ENCODE assay signal across 9 mouse cellular contexts in the genomic region with DNA sequence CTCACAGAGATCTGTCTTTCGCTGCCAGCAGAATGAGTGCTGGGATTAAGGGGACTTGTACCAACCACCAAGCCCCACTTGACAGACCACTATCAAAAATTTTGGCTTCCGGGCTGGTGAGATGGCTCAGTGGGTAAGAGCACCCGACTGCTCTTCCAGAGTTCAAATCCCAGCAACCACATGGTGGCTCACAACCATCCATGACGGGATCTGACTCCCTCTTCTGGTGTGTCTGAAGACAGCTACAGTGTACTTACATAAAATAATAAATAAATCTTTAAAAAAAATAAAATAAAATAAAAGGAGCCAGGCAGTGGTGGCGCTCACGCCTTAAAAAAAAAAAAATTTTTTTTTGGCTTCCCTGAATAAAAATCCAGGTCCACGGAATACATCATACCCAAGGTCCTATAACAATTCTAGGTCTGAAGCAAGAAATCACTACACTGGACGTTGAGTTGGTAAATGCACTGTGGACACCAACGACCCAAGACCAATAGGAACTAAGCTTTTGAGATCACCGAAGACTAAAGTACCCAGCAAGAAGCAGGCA. TPM values are rescaled to one million over a fixed set of nuclear protein-coding genes. Genes with fewer than 3 reads are reported as not detected.
DNase-seq lines count a peak whose midpoint lies in the region; ATAC-seq and TF ChIP-seq lines count a peak whose summit lies in the region.
"Had no signal": no experiment of that assay in that cellular context is flagged by ENCODE, and none has a peak within 500 bp of the region (broad histone marks: within the 10 kb centered on the region; RNA-seq: fewer than 3 reads in every experiment).

No protein-coding gene starts in this region.

- in situ Hi-C loops in CH12.LX (cut with MboI; ENCODE audit: low pct_ligation_motif_present, low pct_unique_long_range_greater_than_20kb, low sequenced_read_pairs) = no loop called here

- H3K27ac ChIP-seq in heart, adult 2 months = peak overlapping the region; percentile 70; the same call in 1 of the 2 replicates
- H3K27ac ChIP-seq in CH12.LX (ENCODE audit: insufficient read depth, low read depth) = no peak overlapping the region
- H3K27ac ChIP-seq in forebrain, postnatal 0 days (ENCODE audit: low read depth, low read length) = peak overlapping the region; percentile 82; the same call in 1 of the 2 replicates
- no peak overlapping the region for H3K27ac ChIP-seq in liver, embryonic 15.5 days (replicated peaks)
- H3K27ac ChIP-seq: macrophage had no signal

- intact Hi-C loops in heart, adult 2 months (cut with DNase I) = loop anchor here (2.0 to 5.0 kb wide), 3 partner anchors 27 to 118 kb away; partner anchors contain the start of gene Gm20422

- no peak for TF ChIP-seq POLR2A in heart, adult 2 months (IDR thresholded peaks at IDR 0.05; ENCODE audit: insufficient read depth, low read depth, low read length)
- no peak for TF ChIP-seq POLR2A in CH12.LX (IDR thresholded peaks at IDR 0.05; ENCODE audit: low read depth, low read length)

- H3K9ac ChIP-seq in heart, adult 2 months (ENCODE audit: low read depth, low read length) = no peak overlapping the region
- no peak overlapping the region for H3K9ac ChIP-seq in CH12.LX (ENCODE audit: insufficient read depth, low read depth)
- peak overlapping the region; percentile 66 for H3K9ac ChIP-seq in forebrain, postnatal 0 days
- no peak overlapping the region for H3K9ac ChIP-seq in liver, embryonic 15.5 days

- no peak for TF ChIP-seq EP300 in heart, adult 2 months (IDR thresholded peaks at IDR 0.05; ENCODE audit: insufficient read depth, low read depth, low read length)
- TF ChIP-seq EP300 in CH12.LX (IDR thresholded peaks at IDR 0.05; ENCODE audit: low read length) = no peak

- no peak for DNase-seq in heart, adult 2 months
- DNase-seq in heart, adult 18-20 months = no peak
- DNase-seq in CH12.LX (ENCODE audit: extremely low read depth) = no peak
- no peak for DNase-seq in forebrain, postnatal 0 days
- DNase-seq in adrenal gland, adult 8-10 months = no peak
- no peak for DNase-seq in thymus, postnatal 0 days (ENCODE audit: low spot score)

- H3K79me2 ChIP-seq in heart, adult 2 months (replicated peaks; ENCODE audit: control insufficient read depth, insufficient read depth, low read length) = no peaks in the 10 kb centered on the region
- no peaks in the 10 kb centered on the region for H3K79me2 ChIP-seq in CH12.LX (replicated peaks; ENCODE audit: control insufficient read depth, extremely low read depth, insufficient read depth, poor library complexity, severe bottlenecking)

- no peak for TF ChIP-seq CTCF in heart, adult 2 months (IDR thresholded peaks at IDR 0.05)
- TF ChIP-seq CTCF in CH12.LX (conservative IDR thresholded peaks at IDR 0.05 in 1 of 2, IDR thresholded peaks at IDR 0.05 in 1 of 2; ENCODE audit: low read depth in 2 of 2, low read length in 2 of 2) = no peak
- 0 out of 2 replicates have a peak, but pooled peaks have one; percentile 13 for TF ChIP-seq CTCF in forebrain, postnatal 0 days (IDR thresholded peaks at IDR 0.05; ENCODE audit: low read depth)

- dilution Hi-C loops in CH12.LX (cut with MboI; ENCODE audit: extremely low pct_ligation_motif_present, extremely low pct_unique_long_range_greater_than_20kb, low sequenced_read_pairs) = no loop called here

- H3K9me3 ChIP-seq in CH12.LX (replicated peaks; ENCODE audit: low read length) = peaks cover 3% of the 10 kb centered on the region
- no peaks in the 10 kb centered on the region for H3K9me3 ChIP-seq in forebrain, postnatal 0 days (ENCODE audit: low read length)
- H3K9me3 ChIP-seq in liver, embryonic 15.5 days (replicated peaks) = no peaks in the 10 kb centered on the region

- no peaks in the 10 kb centered on the region for H3K36me3 ChIP-seq in heart, adult 2 months (ENCODE audit: control insufficient read depth, insufficient read depth, low read length)
- H3K36me3 ChIP-seq in CH12.LX (replicated peaks in 1 of 2; ENCODE audit: control insufficient read depth in 1 of 2, insufficient read depth in 1 of 2, low read length in 1 of 2) = no peaks in the 10 kb centered on the region
- H3K36me3 ChIP-seq in forebrain, postnatal 0 days (ENCODE audit: insufficient read depth) = no peaks in the 10 kb centered on the region
- H3K36me3 ChIP-seq in liver, embryonic 15.5 days (replicated peaks) = no peaks in the 10 kb centered on the region

- no peaks in the 10 kb centered on the region for H3K4me1 ChIP-seq in heart, adult 2 months (ENCODE audit: control insufficient read depth, insufficient read depth, low read length)
- peaks cover 3 to 5% of the 10 kb centered on the region in 2 experiments for H3K4me1 ChIP-seq in CH12.LX (ENCODE audit: control insufficient read depth in 1 of 2, insufficient read depth in 2 of 2)
- H3K4me1 ChIP-seq in forebrain, postnatal 0 days (ENCODE audit: insufficient read depth) = peaks cover 6% of the 10 kb centered on the region
- peaks cover 6% of the 10 kb centered on the region for H3K4me1 ChIP-seq in liver, embryonic 15.5 days (replicated peaks)

- peak overlapping the region; percentile 86 for H3K4me2 ChIP-seq in CH12.LX (ENCODE audit: insufficient read depth, low read depth, poor library complexity, severe bottlenecking)
- H3K4me2 ChIP-seq in forebrain, postnatal 0 days (ENCODE audit: low read depth) = peak overlapping the region; percentile 95
- H3K4me2 ChIP-seq in liver, embryonic 15.5 days = peak overlapping the region; percentile 75

- peak; percentile 13 for ATAC-seq in forebrain, postnatal 0 days
- no peak for ATAC-seq in liver, embryonic 15.5 days (ENCODE audit: insufficient read depth)
- ATAC-seq in granulocyte monocyte progenitor cell, adult 5-6 weeks (replicated peaks; ENCODE audit: poor library complexity, severe bottlenecking) = no peak

- H3K4me3 ChIP-seq in heart, adult 2 months = peak overlapping the region; percentile 69
- H3K4me3 ChIP-seq in CH12.LX (replicated peaks in 1 of 3; ENCODE audit: low read depth in 2 of 3, low read length in 2 of 3, poor library complexity in 1 of 3) = peak overlapping the region in 1 of 3 experiments; percentile 72
- peak overlapping the region; percentile 65 for H3K4me3 ChIP-seq in forebrain, postnatal 0 days (ENCODE audit: low read depth, low read length)
- H3K4me3 ChIP-seq in liver, embryonic 15.5 days (replicated peaks) = peak overlapping the region; percentile 57

- 38% methylated on average over 10 of the region's 10 CpGs for WGBS in heart, adult 2 months
- WGBS in forebrain, postnatal 0 days = 37% methylated on average over 10 of the region's 10 CpGs
- WGBS in liver, embryonic 15.5 days (ENCODE audit: insufficient replicate concordance) = 37% methylated on average over 10 of the region's 10 CpGs

- no peaks in the 10 kb centered on the region for H3K27me3 ChIP-seq in heart, adult 2 months (ENCODE audit: control insufficient read depth, insufficient read depth, low read length)
- H3K27me3 ChIP-seq in CH12.LX (replicated peaks) = peaks cover 12% of the 10 kb centered on the region
- H3K27me3 ChIP-seq in forebrain, postnatal 0 days (ENCODE audit: insufficient read depth, low read length) = no peaks in the 10 kb centered on the region
- H3K27me3 ChIP-seq in liver, embryonic 15.5 days = peaks cover 34% of the 10 kb centered on the region

- no peak for TF ChIP-seq RAD21 in CH12.LX (IDR thresholded peaks at IDR 0.05; ENCODE audit: low read depth, low read length)

RNA-seq across cellular contexts. Expression of gene Zfp964, which starts 0.4 kb away (rescaled TPM):
- total RNA-seq in heart, adult 2 months (2021) = 1 to 10 TPM; 1.1 to 1.3 TPM
- 0.62 and 1.2 TPM in 2 replicates for polyA plus RNA-seq in heart, adult 2 months (2012; rRNA removed)
- total RNA-seq in heart, adult 18-20 months (2021) = 1 to 10 TPM; 1.2 to 1.4 TPM
- total RNA-seq in CH12.LX (2012; rRNA removed) = 0.38 and 0.55 TPM in 2 replicates
- 0.63 and 0.78 TPM in 2 replicates for total RNA-seq in CH12.LX (2014; rRNA removed)
- 0.37 and 0.55 TPM in 2 replicates for polyA plus RNA-seq in CH12.LX (2012; ENCODE audit: insufficient read length, low read depth)
- 4.9 and 5.1 TPM in 2 replicates for total RNA-seq in forebrain, postnatal 0 days (2014; rRNA removed)
- 0.64 and 0.92 TPM in 2 replicates for polyA plus RNA-seq in forebrain, postnatal 0 days (2015; fragmentation: Nextera tagmentation; extraction: Ambion mirVana)
- polyA plus RNA-seq in liver, embryonic 15.5 days (2015; fragmentation: Nextera tagmentation; extraction: Ambion mirVana) = 0.44 and 0.54 TPM in 2 replicates
- not detected in 2 replicates for total RNA-seq in granulocyte monocyte progenitor cell, adult 5-6 weeks (2014; fragmentation: Nextera tagmentation)
- total RNA-seq in granulocyte monocyte progenitor cell, adult 5-6 weeks (2017) = 0.13 TPM in 1 of 2 replicates, not detected in the other
- 1 to 10 TPM; 2.4 to 3.6 (median 3.3) TPM for total RNA-seq in adrenal gland, adult 8-10 months (2022)
- 0.48 and 0.54 TPM in 2 replicates for polyA plus RNA-seq in thymus, postnatal 0 days (2015; fragmentation: Nextera tagmentation; extraction: Ambion mirVana)

RNA-seq across cellular contexts. Expression of gene Zfp868, which starts 28.5 kb away (rescaled TPM):
- total RNA-seq in heart, adult 2 months (2021) = 1 to 10 TPM; 5.5 to 7.3 TPM
- 2.2 and 7.5 TPM in 2 replicates for polyA plus RNA-seq in heart, adult 2 months (2012; rRNA removed)
- 1 to 10 TPM; 6.2 to 7.0 TPM for total RNA-seq in heart, adult 18-20 months (2021)
- total RNA-seq in CH12.LX (2012; rRNA removed) (7.1 and 7.7 TPM in 2 replicates), CH12.LX (2014; rRNA removed) (16.2 and 17.6 TPM in 2 replicates)
- 9.8 and 12.3 TPM in 2 replicates for polyA plus RNA-seq in CH12.LX (2012; ENCODE audit: insufficient read length, low read depth)
- total RNA-seq in forebrain, postnatal 0 days (2014; rRNA removed) = 26.9 and 38.0 TPM in 2 replicates
- polyA plus RNA-seq in forebrain, postnatal 0 days (2015; fragmentation: Nextera tagmentation; extraction: Ambion mirVana) = 21.4 and 23.9 TPM in 2 replicates
- 6.9 and 7.2 TPM in 2 replicates for polyA plus RNA-seq in liver, embryonic 15.5 days (2015; fragmentation: Nextera tagmentation; extraction: Ambion mirVana)
- total RNA-seq in granulocyte monocyte progenitor cell, adult 5-6 weeks (2014; fragmentation: Nextera tagmentation) = 16.5 and 19.5 TPM in 2 replicates
- total RNA-seq in granulocyte monocyte progenitor cell, adult 5-6 weeks (2017) = 9.4 and 17.1 TPM in 2 replicates
- 10 to 100 TPM; 12.4 to 24.6 (median 17.5) TPM for total RNA-seq in adrenal gland, adult 8-10 months (2022)
- polyA plus RNA-seq in thymus, postnatal 0 days (2015; fragmentation: Nextera tagmentation; extraction: Ambion mirVana) = 20.1 and 20.7 TPM in 2 replicates

RNA-seq across cellular contexts. Expression of gene Zfp869, which starts 56.6 kb away (rescaled TPM):
- total RNA-seq in heart, adult 2 months (2021) = 10 to 100 TPM; 14.6 to 15.7 TPM
- polyA plus RNA-seq in heart, adult 2 months (2012; rRNA removed) = 3.0 and 6.1 TPM in 2 replicates
- 10 to 100 TPM; 13.3 to 16.4 TPM for total RNA-seq in heart, adult 18-20 months (2021)
- 16.0 and 17.2 TPM in 2 replicates for total RNA-seq in CH12.LX (2012; rRNA removed)
- 30.6 and 33.8 TPM in 2 replicates for total RNA-seq in CH12.LX (2014; rRNA removed)
- 15.2 and 16.6 TPM in 2 replicates for polyA plus RNA-seq in CH12.LX (2012; ENCODE audit: insufficient read length, low read depth)
- total RNA-seq in forebrain, postnatal 0 days (2014; rRNA removed) = 24.5 and 34.1 TPM in 2 replicates
- polyA plus RNA-seq in forebrain, postnatal 0 days (2015; fragmentation: Nextera tagmentation; extraction: Ambion mirVana) = 18.8 and 19.2 TPM in 2 replicates
- 10.7 and 11.3 TPM in 2 replicates for polyA plus RNA-seq in liver, embryonic 15.5 days (2015; fragmentation: Nextera tagmentation; extraction: Ambion mirVana)
- total RNA-seq in granulocyte monocyte progenitor cell, adult 5-6 weeks (2014; fragmentation: Nextera tagmentation) = 12.5 and 22.8 TPM in 2 replicates
- total RNA-seq in granulocyte monocyte progenitor cell, adult 5-6 weeks (2017) = 22.8 and 26.0 TPM in 2 replicates
- total RNA-seq in adrenal gland, adult 8-10 months (2022) = 10 to 100 TPM; 22.4 to 28.2 (median 25.8) TPM
- 23.7 and 26.3 TPM in 2 replicates for polyA plus RNA-seq in thymus, postnatal 0 days (2015; fragmentation: Nextera tagmentation; extraction: Ambion mirVana)

Comparison
In these comparisons a context has a peak if more than half of its experiments do, and no peak if none do; other contexts are left out.
1. H3K27ac ChIP-seq: peak in heart, adult 2 months (single experiment) and forebrain, postnatal 0 days (single experiment); none in CH12.LX (single experiment) and liver, embryonic 15.5 days (single experiment).
2. Peak in every context shown above with its lines, with median percentiles within 50 percentile points of each other: H3K4me2 ChIP-seq.